In genomic region chr11:75935819-75936430, GRCm38 (mm10) we compare ENCODE assay signal across 8 mouse cellular contexts. TPM values are rescaled to one million over a fixed set of nuclear protein-coding genes. Genes with fewer than 3 reads are reported as not detected.
DNase-seq lines count a peak whose midpoint lies in the region; ATAC-seq lines count a peak whose summit lies in the region.

No protein-coding gene starts in this region.

- H3K9me3 ChIP-seq in limb, embryonic 11.5 days (ENCODE audit: control insufficient read depth, low read length), result no peaks in the 10 kb centered on the region

- 66% methylated on average over 7 of the region's 7 CpGs for WGBS in limb, embryonic 11.5 days

- no peaks in the 10 kb centered on the region for H3K36me3 ChIP-seq in limb, embryonic 11.5 days (ENCODE audit: control insufficient read depth, insufficient read depth, low read length)

- H3K9ac ChIP-seq in limb, embryonic 11.5 days (ENCODE audit: low read length), result peak overlapping the region; percentile 13; the same call in 1 of the 2 replicates

- H3K4me2 ChIP-seq in limb, embryonic 11.5 days (ENCODE audit: low read depth, severe bottlenecking), result no peak overlapping the region

- no peak overlapping the region for H3K4me3 ChIP-seq in limb, embryonic 11.5 days (ENCODE audit: low read depth, low read length)

- no peaks in the 10 kb centered on the region for H3K27me3 ChIP-seq in limb, embryonic 11.5 days (ENCODE audit: control insufficient read depth, insufficient read depth, low read length)

- peaks cover 12% of the 10 kb centered on the region; the same call in 1 of the 2 replicates for H3K4me1 ChIP-seq in limb, embryonic 11.5 days (ENCODE audit: control insufficient read depth, insufficient read depth, low read length)

- no peak overlapping the region for H3K27ac ChIP-seq in limb, embryonic 11.5 days (replicated peaks; ENCODE audit: low read depth, low read length)

- ATAC-seq in common myeloid progenitor, adult 5-6 weeks (replicated peaks; ENCODE audit: low read depth, poor library complexity, severe bottlenecking), result peak; percentile 92
- ATAC-seq in limb, embryonic 11.5 days (ENCODE audit: insufficient number of reproducible peaks, low FRiP score, low TSS enrichment, low read depth), result no peak
- ATAC-seq in neutrophil, adult 5-6 weeks (ENCODE audit: extremely low read depth, insufficient number of reproducible peaks, low FRiP score, poor library complexity, severe bottlenecking), result 0 out of 2 replicates have a peak, but pooled peaks have one; percentile 32

- DNase-seq in urinary bladder, postnatal 25 days (ENCODE audit: low spot score), result peak; percentile 35
- DNase-seq in urinary bladder, postnatal 4 days (ENCODE audit: low spot score in 2 of 2), result no peak
- DNase-seq in heart, postnatal 10 days, result peak; percentile 86 to 87
- no peak for DNase-seq in limb, embryonic 11.5 days (ENCODE audit: low spot score)
- no peak for DNase-seq in right cerebral cortex, postnatal 10 days (ENCODE audit: low spot score in 2 of 2)
- no peak for DNase-seq in left cerebral cortex, postnatal 25 days (ENCODE audit: low spot score in 2 of 2)

- intact Hi-C loops in heart, postnatal 10 days (cut with DNase I), result loop anchor here (2.0 kb wide), 1 partner anchor 23 kb away; no protein-coding TSS in a partner anchor
- intact Hi-C loops in left cerebral cortex, postnatal 25 days (cut with DNase I), result no loop called here

RNA-seq across cellular contexts. Expression of gene Rph3al, which starts 2.3 kb away (rescaled TPM):
- total RNA-seq in common myeloid progenitor, adult 5-6 weeks (2017), result 1.5 and 1.9 TPM in 2 replicates
- total RNA-seq in heart, postnatal 10 days (2021), result 10 to 100 TPM; 23.2 to 25.0 TPM
- polyA plus RNA-seq in limb, embryonic 11.5 days (2014; fragmentation: Nextera tagmentation; extraction: Ambion mirVana), result 1.7 and 2.7 TPM in 2 replicates
- total RNA-seq in neutrophil, adult 5-6 weeks (2017), result 6.6 and 7.9 TPM in 2 replicates
- 1 to 10 TPM; 2.3 to 3.0 TPM for total RNA-seq in left cerebral cortex, postnatal 25 days (2021)

Comparison
In these comparisons a context has a peak if more than half of its experiments do, and no peak if none do; other contexts are left out.
1. DNase-seq: peak in urinary bladder, postnatal 25 days (single experiment) and heart, postnatal 10 days (2 of 2); none in urinary bladder, postnatal 4 days (0 of 2), limb, embryonic 11.5 days (single experiment), right cerebral cortex, postnatal 10 days (0 of 2) and left cerebral cortex, postnatal 25 days (0 of 2).